10 mouse cellular contexts compared by ENCODE assay signal in genomic region chr9:96960241-96960640, GRCm38 (mm10). TPM values are rescaled to one million over a fixed set of nuclear protein-coding genes. Genes with fewer than 3 reads are reported as not detected.
DNase-seq lines count a peak whose midpoint lies in the region; ATAC-seq and TF ChIP-seq lines count a peak whose summit lies in the region.
"Had no signal": no experiment of that assay in that cellular context is flagged by ENCODE, and none has a peak within 500 bp of the region (broad histone marks: within the 10 kb centered on the region; RNA-seq: fewer than 3 reads in every experiment).

No protein-coding gene starts in this region.

- peaks cover 4% of the 10 kb centered on the region for H3K9me3 ChIP-seq in CH12.LX (replicated peaks; ENCODE audit: low read length)
- H3K9me3 ChIP-seq: embryonic facial prominence, embryonic 15.5 days; lung, embryonic 15.5 days had no signal

- WGBS in bone marrow, adult 2 months = 67% methylated on average over 4 of the region's 4 CpGs

- H3K9ac ChIP-seq in CH12.LX (ENCODE audit: insufficient read depth, low read depth) = no peak overlapping the region
- H3K9ac ChIP-seq: embryonic facial prominence, embryonic 15.5 days; lung, embryonic 15.5 days had no signal

- no peak for DNase-seq in left cerebral cortex, adult 2 months (ENCODE audit: extremely low spot score in 1 of 2, low spot score in 2 of 2)
- DNase-seq in left cerebral cortex, adult 8-10 months (ENCODE audit: low spot score in 2 of 2) = no peak
- peak; percentile 18 for DNase-seq in CH12.LX (ENCODE audit: extremely low read depth)
- peak; percentile 72 for DNase-seq in naive thymus-derived CD4-positive, alpha-beta T cell, adult 2 months (ENCODE audit: low read depth)
- no peak for DNase-seq in left cerebral cortex, adult 9 months (ENCODE audit: low spot score in 2 of 2)
- DNase-seq: adrenal gland, postnatal 10 days had no signal

- TF ChIP-seq CTCF in left cerebral cortex, adult 2 months (IDR thresholded peaks at IDR 0.05) = peak; percentile 58
- peak; percentile 57 to 71; a peak in 3 of 4 replicates for TF ChIP-seq CTCF in CH12.LX (conservative IDR thresholded peaks at IDR 0.05 in 1 of 2, IDR thresholded peaks at IDR 0.05 in 1 of 2; ENCODE audit: low read depth in 2 of 2, low read length in 2 of 2)
- peak; percentile 56; the same call in 1 of the 2 replicates for TF ChIP-seq CTCF in bone marrow, adult 2 months (IDR thresholded peaks at IDR 0.05; ENCODE audit: control insufficient read depth, insufficient read depth, low read length)

- H3K79me2 ChIP-seq in CH12.LX (replicated peaks; ENCODE audit: control insufficient read depth, extremely low read depth, insufficient read depth, poor library complexity, severe bottlenecking) = no peaks in the 10 kb centered on the region

- H3K4me1 ChIP-seq in CH12.LX (ENCODE audit: control insufficient read depth in 1 of 2, insufficient read depth in 2 of 2) = no peaks in the 10 kb centered on the region
- no peaks in the 10 kb centered on the region for H3K4me1 ChIP-seq in bone marrow, adult 2 months (ENCODE audit: control insufficient read depth, insufficient read depth, low read length)

- peaks cover 26% of the 10 kb centered on the region for H3K27me3 ChIP-seq in CH12.LX (replicated peaks)
- H3K27me3 ChIP-seq: embryonic facial prominence, embryonic 15.5 days; lung, embryonic 15.5 days had no signal

- no peaks in the 10 kb centered on the region for H3K36me3 ChIP-seq in CH12.LX (replicated peaks in 1 of 2; ENCODE audit: control insufficient read depth in 1 of 2, insufficient read depth in 1 of 2, low read length in 1 of 2)
- H3K36me3 ChIP-seq: embryonic facial prominence, embryonic 15.5 days; lung, embryonic 15.5 days had no signal

- dilution Hi-C loops in CH12.LX (cut with MboI; ENCODE audit: extremely low pct_ligation_motif_present, extremely low pct_unique_long_range_greater_than_20kb, low sequenced_read_pairs) = no loop called here

- H3K27ac ChIP-seq in left cerebral cortex, adult 2 months = no peak overlapping the region
- H3K27ac ChIP-seq in CH12.LX (ENCODE audit: insufficient read depth, low read depth) = no peak overlapping the region
- H3K27ac ChIP-seq in bone marrow, adult 2 months (ENCODE audit: control insufficient read depth, insufficient read depth, low read depth, low read length, poor library complexity) = no peak overlapping the region
- H3K27ac ChIP-seq: embryonic facial prominence, embryonic 15.5 days; lung, embryonic 15.5 days had no signal

- TF ChIP-seq POLR2A in CH12.LX (IDR thresholded peaks at IDR 0.05; ENCODE audit: low read depth, low read length) = no peak
- no peak for TF ChIP-seq POLR2A in bone marrow, adult 2 months (IDR thresholded peaks at IDR 0.05; ENCODE audit: borderline replicate concordance, control insufficient read depth, low read depth, low read length)

- H3K4me2 ChIP-seq in CH12.LX (ENCODE audit: insufficient read depth, low read depth, poor library complexity, severe bottlenecking) = no peak overlapping the region
- H3K4me2 ChIP-seq: embryonic facial prominence, embryonic 15.5 days; lung, embryonic 15.5 days had no signal

- no peak overlapping the region for H3K4me3 ChIP-seq in left cerebral cortex, adult 2 months
- H3K4me3 ChIP-seq in CH12.LX (replicated peaks in 1 of 3; ENCODE audit: low read depth in 2 of 3, low read length in 2 of 3, poor library complexity in 1 of 3) = no peak overlapping the region
- no peak overlapping the region for H3K4me3 ChIP-seq in bone marrow, adult 2 months (replicated peaks; ENCODE audit: control insufficient read depth, low read depth, low read length)
- H3K4me3 ChIP-seq: embryonic facial prominence, embryonic 15.5 days; lung, embryonic 15.5 days had no signal

- intact Hi-C loops in left cerebral cortex, adult 2 months (cut with DNase I) = loop anchor here (1.0 to 2.0 kb wide), 2 partner anchors 44 to 59 kb away; partner anchors contain the start of gene Spsb4

- TF ChIP-seq RAD21 in CH12.LX (IDR thresholded peaks at IDR 0.05; ENCODE audit: low read depth, low read length) = peak; percentile 22

- in situ Hi-C loops in CH12.LX (cut with MboI; ENCODE audit: low pct_ligation_motif_present, low pct_unique_long_range_greater_than_20kb, low sequenced_read_pairs) = loop anchor here (10.0 kb wide), 1 partner anchor 105 kb away; no protein-coding TSS in a partner anchor

- ATAC-seq in erythroblast, adult 5-6 weeks (replicated peaks; ENCODE audit: low FRiP score, poor library complexity, severe bottlenecking) = no peak

- no peak for TF ChIP-seq EP300 in CH12.LX (IDR thresholded peaks at IDR 0.05; ENCODE audit: low read length)

TF ChIP-seq in CH12.LX, 34 proteins besides CTCF, POLR2A, EP300 and RAD21:
- peak; percentile 39 for TF ChIP-seq SMC3 (IDR thresholded peaks at IDR 0.05; ENCODE audit: low read depth, low read length)
- no peak for TF ChIP-seq ELF1 (IDR thresholded peaks at IDR 0.05; ENCODE audit: low read depth, low read length)
TF ChIP-seq in CH12.LX: peak in this region for 1.

RNA-seq across cellular contexts. Expression of gene Spsb4, which starts 58.4 kb away (rescaled TPM):
- total RNA-seq in left cerebral cortex, adult 2 months (2021) = 1 to 10 TPM; 5.2 to 5.6 TPM
- 1 to 10 TPM; 3.7 to 5.1 (median 4.4) TPM for total RNA-seq in left cerebral cortex, adult 8-10 months (2022)
- not detected in 2 replicates for total RNA-seq in CH12.LX (2012; rRNA removed)
- total RNA-seq in CH12.LX (2014; rRNA removed) = not detected in 2 replicates
- not detected in 2 replicates for polyA plus RNA-seq in CH12.LX (2012; ENCODE audit: insufficient read length, low read depth)
- 1.5 TPM in 1 of 2 replicates, not detected in the other for polyA plus RNA-seq in bone marrow, adult 2 months (2011; ENCODE audit: insufficient read depth, insufficient read length, low replicate concordance, missing spikeins)
- 4.4 TPM in 1 of 2 replicates, not detected in the other for total RNA-seq in erythroblast, adult 5-6 weeks (2015; ENCODE audit: low replicate concordance)
- total RNA-seq in erythroblast, adult 5-6 weeks (2017; ENCODE audit: low replicate concordance) = not detected in 2 replicates

Comparison
In these comparisons a context has a peak if more than half of its experiments do, and no peak if none do; other contexts are left out.
1. DNase-seq: peak in CH12.LX (single experiment) and naive thymus-derived CD4-positive, alpha-beta T cell, adult 2 months (single experiment); none in left cerebral cortex, adult 2 months (0 of 2), left cerebral cortex, adult 8-10 months (0 of 2) and left cerebral cortex, adult 9 months (0 of 2).
2. Peak in every context shown above with its lines, with median percentiles within 50 percentile points of each other: CTCF ChIP-seq.